Mouse (Mus musculus) kidney, postnatal 10 days (tissue): ENCODE results near the gene Myh3.

Experiments used
- DNase-seq: peaks from one replicate; pipeline ENCODE4 v3.0.0; 2021; ENCODE audit warnings: mixed read lengths

Myh3 gene

GRCm38 (mm10) chr11:67078000-67078399, at the start of gene Myh3:
Gene Myh3 (plus strand): TSS chr11:67078300.
- no peak for DNase-seq

- no peak for DNase-seq
Measured at GRCm38 (mm10) chr11:67030904-67031602, 47.0 kb upstream of the Myh3 start.

GRCm38 (mm10) chr11:67031603-67031915, 46.5 kb upstream of the Myh3 start:
- DNase-seq: no peak

GRCm38 (mm10) chr11:67034775-67035485, 43.2 kb upstream of the Myh3 start:
- no peak for DNase-seq

GRCm38 (mm10) chr11:67036229-67036628, 41.9 kb upstream of the Myh3 start:
- no peak for DNase-seq

- DNase-seq: no peak
Measured at GRCm38 (mm10) chr11:67036892-67037291, 41.2 kb upstream of the Myh3 start.

GRCm38 (mm10) chr11:67039799-67040198, 38.3 kb upstream of the Myh3 start:
- no peak for DNase-seq

- DNase-seq: no peak
Measured at GRCm38 (mm10) chr11:67040483-67040882, 37.6 kb upstream of the Myh3 start.

- DNase-seq: no peak
Measured at GRCm38 (mm10) chr11:67043007-67043406, 35.1 kb upstream of the Myh3 start.

- DNase-seq: no peak
Measured at GRCm38 (mm10) chr11:67044959-67045358, 33.1 kb upstream of the Myh3 start.

GRCm38 (mm10) chr11:67047199-67047598, 30.9 kb upstream of the Myh3 start:
- DNase-seq: no peak

- no peak for DNase-seq
Measured at GRCm38 (mm10) chr11:67048496-67048895, 29.6 kb upstream of the Myh3 start.

GRCm38 (mm10) chr11:67049256-67049655, 28.8 kb upstream of the Myh3 start:
- DNase-seq: no peak

GRCm38 (mm10) chr11:67051676-67052320, 26.3 kb upstream of the Myh3 start:
- no peak for DNase-seq

- peak; percentile 92 for DNase-seq
Measured at GRCm38 (mm10) chr11:67052321-67052952, 25.7 kb upstream of the Myh3 start, which contains the start of the genes Adprm and Sco1. Gene Adprm (minus strand): TSS chr11:67052594. Gene Sco1 (plus strand): TSS chr11:67052670.

- no peak for DNase-seq
Measured at GRCm38 (mm10) chr11:67054754-67055365, 23.2 kb upstream of the Myh3 start.

GRCm38 (mm10) chr11:67061311-67061710, 16.8 kb upstream of the Myh3 start:
- DNase-seq: no peak

- DNase-seq: no peak
Measured at GRCm38 (mm10) chr11:67062726-67063125, 15.4 kb upstream of the Myh3 start.

- no peak for DNase-seq
Measured at GRCm38 (mm10) chr11:67067741-67068140, 10.4 kb upstream of the Myh3 start.

GRCm38 (mm10) chr11:67072615-67073130, 5.4 kb upstream of the Myh3 start:
- no peak for DNase-seq

- no peak for DNase-seq
Measured at GRCm38 (mm10) chr11:67075036-67075435, 3.1 kb upstream of the Myh3 start.

- no peak for DNase-seq
Measured at GRCm38 (mm10) chr11:67076781-67077180, 1.3 kb upstream of the Myh3 start.

GRCm38 (mm10) chr11:67077435-67077834, 665 bp upstream of the Myh3 start:
- no peak for DNase-seq
